Mouse (Mus musculus): ENCODE results near the gene Slc24a3.

- TF ChIP-seq CTCF (IDR thresholded peaks at IDR 0.05; ENCODE audit: insufficient read depth, low read length) (no peak), POLR2A (IDR thresholded peaks at IDR 0.05; ENCODE audit: borderline replicate concordance, extremely low read depth, low read depth, low read length) (no peak)
These were observed 359.6 kb downstream of the Slc24a3 start for GRCm38 (mm10) chr2:145527151-145527550.
